Mouse (Mus musculus) neural tube, embryonic 11.5 days (tissue): ENCODE data around the gene Brd3. TPM values are rescaled to one million over a fixed set of nuclear protein-coding genes. Genes with fewer than 3 reads are reported as not detected.
A peak's percentile ranks its signal among the peaks of the same experiment; 100 is the strongest.
"Not testable (repeated sequence)": the region's sequence is repeated elsewhere in the genome, so short reads cannot be mapped to it uniquely, and the experiment has no call there.

Experiments
- ATAC-seq: fragments of 200-750 bp; cut with Nextera tagmentation; 2 replicates; pipeline ENCODE4 v1.8.0; 2017; ENCODE audit warnings: moderate number of reproducible peaks, mild to moderate bottlenecking, moderate TSS enrichment, moderate library complexity; ENCODE audit not compliant: insufficient read depth, low FRiP score, low TSS enrichment
- DNase-seq: peaks from one replicate; pipeline ENCODE4 v3.0.0-alpha.2; 2015; ENCODE audit warnings: low spot score
- H3K27ac ChIP-seq: fragments of 300-500 bp; sonication (generic); 2 replicates; pipeline ENCODE4 v1.5.1; 2014; ENCODE audit warnings: low read depth, mild to moderate bottlenecking, low read length
- H3K27me3 ChIP-seq: fragments of 300-500 bp; sonication (generic); 2 replicates; pipeline ENCODE4 v1.6.1; 2014; ENCODE audit warnings: mild to moderate bottlenecking, low read length, mixed read lengths; ENCODE audit not compliant: control insufficient read depth, insufficient read depth
- H3K36me3 ChIP-seq: fragments of 300-500 bp; sonication (generic); 2 replicates; pipeline ENCODE4 v1.6.1; 2014; ENCODE audit warnings: mild to moderate bottlenecking, low read length, moderate library complexity, mixed read lengths; ENCODE audit not compliant: control insufficient read depth, insufficient read depth
- H3K4me1 ChIP-seq: fragments of 300-500 bp; sonication (generic); 2 replicates; pipeline ENCODE4 v1.6.1; 2014; ENCODE audit warnings: low read length, mixed read lengths; ENCODE audit not compliant: control insufficient read depth, insufficient read depth
- H3K4me2 ChIP-seq: fragments of 300-500 bp; sonication (generic); 2 replicates; pipeline ENCODE4 v1.6.1; 2014; ENCODE audit warnings: low read depth, mild to moderate bottlenecking, moderate library complexity
- H3K4me3 ChIP-seq: fragments of 300-500 bp; sonication (generic); 2 replicates; pipeline ENCODE4 v1.5.1; 2014; ENCODE audit warnings: low read depth, low read length
- H3K9ac ChIP-seq: fragments of 300-500 bp; sonication (generic); 2 replicates; pipeline ENCODE4 v1.6.1; 2014; ENCODE audit warnings: mild to moderate bottlenecking, low read length
- H3K9me3 ChIP-seq: fragments of 300-500 bp; sonication (generic); 2 replicates; pipeline ENCODE4 v1.6.1; 2016; ENCODE audit warnings: low read length; ENCODE audit not compliant: control insufficient read depth
- WGBS: fragments of 180-500 bp; shearing (Covaris S2); extraction: QIAGEN DNeasy Blood & Tissue Kit; methylation state at CpG from one replicate; pipeline ENCODE4 v1.1.7; 2014; 5-methylcytosine and 5-hydroxymethylcytosine counted together
- polyA plus RNA-seq: library from polyadenylated mRNA; unstranded; fragments of >200 nt; fragmentation: Nextera tagmentation; extraction: Ambion mirVana; gene quantifications from 2 replicates; pipeline ENCODE4 v1.2.1, GENCODE M21; 2014

The Brd3 gene
- polyA plus RNA-seq, 1 experiment from 2014 or later: 198 TPM

DNA sequence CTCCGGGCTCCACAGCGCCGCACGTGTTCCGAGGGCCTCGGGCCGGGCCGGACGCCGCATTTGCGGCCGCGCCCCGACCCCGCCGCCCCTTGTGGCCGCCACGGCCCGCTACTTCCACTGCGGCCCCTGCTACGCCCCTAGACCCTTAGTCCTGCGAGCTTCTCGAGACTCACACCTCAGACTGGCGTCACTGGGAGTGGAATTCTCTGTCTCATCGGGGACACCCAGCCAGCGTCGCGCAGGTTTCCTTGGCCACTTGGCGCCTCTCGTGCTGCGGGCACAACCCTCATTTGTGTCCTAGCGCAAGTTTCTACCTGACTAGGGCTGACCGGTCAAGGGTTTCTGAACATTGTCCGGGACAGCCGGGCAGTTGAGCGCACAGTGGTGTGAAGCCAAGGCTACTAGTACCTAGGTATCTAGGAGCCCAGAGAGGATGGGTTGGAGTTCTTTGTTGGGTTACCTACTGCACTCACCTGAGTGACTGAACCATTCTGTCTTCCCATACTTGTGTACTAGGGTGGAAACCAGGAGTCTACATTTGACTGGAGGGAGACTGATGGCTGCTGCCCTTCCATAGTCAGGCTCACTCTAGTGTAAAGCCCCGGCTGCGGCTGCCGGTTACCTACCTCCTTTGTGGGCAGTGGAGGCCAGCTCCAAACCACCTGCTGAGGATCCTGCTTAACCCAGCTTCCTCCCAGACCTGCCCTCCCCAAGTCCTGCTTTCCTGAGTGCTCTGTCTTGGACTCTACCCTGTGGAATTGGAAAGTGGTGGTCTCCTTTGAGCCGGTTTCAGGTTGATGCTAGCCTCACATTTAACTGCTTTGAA, 8.1 kb upstream of the Brd3 start:
- peak; percentile 54; the same call in 1 of the 2 replicates for ATAC-seq
- peak overlapping the region; percentile 82 for H3K4me2 ChIP-seq
- DNase-seq: no peak
- peaks cover 8% of the 10 kb centered on the region; the same call in 1 of the 2 replicates for H3K36me3 ChIP-seq
- H3K27me3 ChIP-seq: no peaks in the 10 kb centered on the region
- H3K4me3 ChIP-seq: peak overlapping the region; percentile 87
- H3K9me3 ChIP-seq: no peaks in the 10 kb centered on the region
- H3K9ac ChIP-seq: peak overlapping the region; percentile 92
- 0% methylated on average over 37 of the region's 40 CpGs for WGBS
- H3K4me1 ChIP-seq: peaks cover 11% of the 10 kb centered on the region
- H3K27ac ChIP-seq: peak overlapping the region; percentile 30; the same call in 1 of the 2 replicates

DNA sequence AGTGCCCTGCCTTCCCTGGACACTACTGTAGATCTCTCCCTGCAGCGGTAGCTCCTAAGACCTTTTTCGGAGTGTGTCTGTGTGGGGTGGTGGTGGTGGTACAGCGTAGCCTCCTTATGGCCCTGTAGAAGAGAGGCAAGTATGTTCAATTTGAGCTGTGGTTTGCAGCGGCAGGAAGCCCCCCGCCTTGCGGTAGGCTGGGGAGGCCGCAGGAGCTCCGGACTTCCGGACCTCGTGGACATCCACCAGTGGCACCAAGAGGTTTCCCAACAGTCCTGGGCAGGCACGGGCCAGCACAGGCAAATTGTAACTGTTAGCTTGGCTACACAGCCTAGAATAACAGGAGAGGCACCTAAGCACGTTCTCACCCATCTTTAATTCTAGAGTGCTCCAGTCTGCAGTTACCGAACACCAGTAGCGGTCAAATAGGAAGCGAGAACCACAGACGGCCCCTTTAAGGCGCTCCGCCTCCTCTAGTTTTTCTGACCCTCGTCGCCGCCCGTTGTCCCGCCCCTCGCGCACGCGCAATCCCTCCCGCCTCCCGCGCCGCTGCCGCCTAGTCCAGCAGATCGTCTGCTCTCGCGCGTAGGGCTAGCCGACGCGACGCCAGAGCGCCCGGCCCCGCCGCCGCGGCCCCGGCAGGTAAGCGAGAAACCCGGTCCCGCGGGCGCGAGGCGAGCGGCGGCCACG, 7.3 kb upstream of the Brd3 start, which contains the start of gene Wdr5:
TSS of gene Wdr5 (plus strand) at position 519 of the 690 bp plus-strand sequence.
- under 1% methylated on average over 55 of the region's 57 CpGs for WGBS

DNA sequence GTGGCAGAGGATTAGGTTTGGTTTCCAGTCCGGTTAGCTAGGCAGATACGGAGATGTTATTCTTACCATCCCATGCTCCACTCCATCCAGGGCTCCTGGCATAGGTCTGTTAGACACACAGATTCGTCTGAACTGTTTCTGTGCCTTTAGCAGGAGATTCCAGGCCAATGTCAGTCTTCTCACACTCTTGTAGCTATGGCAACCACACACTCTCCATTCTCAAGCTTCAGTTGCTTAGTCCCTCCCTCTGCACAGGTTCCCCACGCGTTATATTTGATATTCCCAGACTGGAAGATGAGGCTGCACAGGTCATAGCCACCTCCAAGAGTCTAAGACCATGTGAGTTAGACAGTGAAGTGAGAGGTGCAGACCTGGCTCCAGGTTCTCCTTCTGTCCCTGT, 6.4 kb upstream of the Brd3 start:
- no peak for ATAC-seq
- peaks cover 11% of the 10 kb centered on the region for H3K4me1 ChIP-seq
- no peaks in the 10 kb centered on the region for H3K27me3 ChIP-seq
- 0 out of 2 replicates have a peak overlapping the region, but pooled peaks have one; percentile 69 for H3K27ac ChIP-seq
- peak overlapping the region; percentile 92 for H3K9ac ChIP-seq
- H3K4me3 ChIP-seq: peak overlapping the region; percentile 87
- H3K36me3 ChIP-seq: 0 out of 2 replicates have a peak, but pooled peaks cover 5% of the 10 kb centered on the region
- WGBS: 77% methylated on average over 5 of the region's 5 CpGs
- peak overlapping the region; percentile 82 for H3K4me2 ChIP-seq
- H3K9me3 ChIP-seq: no peaks in the 10 kb centered on the region
- no peak for DNase-seq

More for the DNA sequence above, 7.3 kb upstream of the Brd3 start, which contains the start of gene Wdr5:
- Histone ChIP-seq H3K9ac (peak within 1 kb of the TSS; percentile 92), H3K27me3 (no peaks in the 10 kb centered on the region), H3K4me3 (peak within 1 kb of the TSS; percentile 87), H3K4me2 (peak within 1 kb of the TSS; percentile 82), H3K27ac (peak within 1 kb of the TSS; percentile 69), H3K36me3 (0 out of 2 replicates have a peak, but pooled peaks cover 5% of the 10 kb centered on the region), H3K9me3 (no peaks in the 10 kb centered on the region), H3K4me1 (peaks cover 11% of the 10 kb centered on the region)
- peak; percentile 87 for ATAC-seq
- peak; percentile 95 for DNase-seq

DNA sequence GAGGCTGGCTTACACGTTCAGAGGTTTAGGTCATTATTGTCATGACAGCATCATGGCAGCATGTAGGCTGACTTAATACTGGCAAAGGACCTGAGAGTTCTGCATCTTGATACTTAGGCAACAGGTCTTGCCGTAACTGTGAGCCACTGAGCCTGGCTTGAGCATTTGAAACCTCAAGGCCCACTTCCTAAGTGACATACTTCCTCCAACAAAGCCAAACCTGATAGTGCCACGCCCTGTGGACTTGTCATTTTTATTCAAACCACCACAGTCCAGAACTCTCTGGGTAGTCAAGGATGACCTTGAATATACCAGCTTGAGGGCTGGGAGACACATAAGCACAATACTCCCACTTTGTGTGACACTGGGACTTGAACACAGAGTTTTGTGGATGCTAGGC, 5.4 kb upstream of the Brd3 start:
- Histone ChIP-seq H3K4me3 (no peak overlapping the region), H3K27me3 (no peaks in the 10 kb centered on the region), H3K9ac (no peak overlapping the region), H3K9me3 (no peaks in the 10 kb centered on the region), H3K4me1 (peaks cover 11% of the 10 kb centered on the region), H3K27ac (no peak overlapping the region), H3K36me3 (no peaks in the 10 kb centered on the region), H3K4me2 (no peak overlapping the region)
- WGBS: 93% methylated on average over 3 of the region's 3 CpGs
- ATAC-seq: no peak
- DNase-seq: no peak

DNA sequence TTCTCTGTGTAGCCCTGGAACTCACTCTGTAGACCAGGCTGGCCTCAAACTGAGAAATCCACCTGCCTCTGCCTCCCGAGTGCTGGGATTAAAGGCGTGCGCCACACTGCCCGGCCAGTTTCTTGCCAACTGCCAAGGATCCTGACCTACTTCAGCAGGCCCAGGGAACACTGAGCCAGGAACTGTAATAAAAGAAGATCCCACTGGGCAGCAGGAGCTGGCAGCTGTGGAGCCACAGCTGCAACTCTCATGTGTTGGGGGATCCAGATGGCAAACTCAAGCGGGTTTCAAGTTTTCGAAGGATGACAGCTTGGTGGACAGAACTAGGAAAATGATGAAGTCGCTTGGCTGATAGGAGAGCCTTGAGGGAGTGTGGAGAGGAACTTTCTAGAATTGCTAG, 3.2 kb upstream of the Brd3 start:
- H3K9ac ChIP-seq: no peak overlapping the region
- H3K4me3 ChIP-seq: no peak overlapping the region
- ATAC-seq: no peak

DNA sequence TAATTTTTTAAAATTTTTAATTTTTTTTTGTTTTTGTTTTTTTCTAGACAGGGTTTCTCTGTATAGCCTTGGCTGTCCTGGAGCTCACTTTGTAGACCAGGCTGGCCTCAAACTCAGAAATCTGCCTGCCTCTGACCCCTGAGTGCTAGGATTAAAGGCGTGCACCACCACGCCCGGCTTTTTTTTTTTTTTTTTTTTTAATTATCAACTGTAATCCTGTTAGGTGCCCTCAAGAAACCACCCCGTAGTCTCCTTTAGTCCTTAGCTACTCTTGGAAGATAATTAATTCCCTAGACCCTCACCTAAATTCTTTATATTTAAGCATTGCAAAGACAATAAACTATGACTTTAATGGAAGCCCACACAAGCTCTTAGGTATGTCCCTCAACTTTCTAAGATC, 804 bp downstream of the Brd3 start:
- WGBS: 88% methylated on average over 4 of the region's 4 CpGs
- not testable (repeated sequence) for H3K9ac ChIP-seq, H3K4me2 ChIP-seq, H3K4me1 ChIP-seq, H3K27me3 ChIP-seq, H3K36me3 ChIP-seq, H3K4me3 ChIP-seq, H3K27ac ChIP-seq, DNase-seq, H3K9me3 ChIP-seq, ATAC-seq

More for the DNA sequence above, 3.2 kb upstream of the Brd3 start:
- DNase-seq: no peak
- 94% methylated on average over 7 of the region's 7 CpGs for WGBS
- H3K9me3 ChIP-seq: no peaks in the 10 kb centered on the region
- H3K27me3 ChIP-seq: no peaks in the 10 kb centered on the region
- H3K27ac ChIP-seq: no peak overlapping the region
- no peaks in the 10 kb centered on the region for H3K36me3 ChIP-seq
- no peak overlapping the region for H3K4me2 ChIP-seq
- peaks cover 1% of the 10 kb centered on the region for H3K4me1 ChIP-seq

DNA sequence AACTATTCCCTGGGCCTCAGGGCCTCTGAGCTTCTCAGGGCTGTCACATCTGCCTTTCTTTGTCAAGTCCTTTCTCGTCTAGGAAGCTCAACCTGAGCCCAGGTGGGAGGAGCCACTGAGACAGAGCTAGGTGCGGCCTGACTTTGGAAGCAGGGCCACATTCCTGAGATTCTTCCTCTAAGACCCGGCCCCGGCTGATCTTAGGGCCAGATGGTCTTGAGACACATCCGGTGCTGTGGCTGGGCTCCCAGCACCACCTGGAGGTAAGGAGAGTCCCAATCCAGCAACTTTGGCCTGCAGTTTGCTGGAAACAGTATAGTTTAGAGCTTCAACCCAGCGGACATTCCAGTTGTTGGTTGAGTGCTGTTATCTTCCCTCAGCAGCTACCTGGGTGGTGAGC, 1.9 kb downstream of the Brd3 start:
- H3K36me3 ChIP-seq: no peaks in the 10 kb centered on the region
- no peak overlapping the region for H3K27ac ChIP-seq
- H3K9me3 ChIP-seq: no peaks in the 10 kb centered on the region
- no peak overlapping the region for H3K9ac ChIP-seq
- DNase-seq: peak; percentile 34
- no peaks in the 10 kb centered on the region for H3K27me3 ChIP-seq
- H3K4me1 ChIP-seq: no peaks in the 10 kb centered on the region
- H3K4me3 ChIP-seq: no peak overlapping the region
- no peak for ATAC-seq
- WGBS: 15% methylated on average over 6 of the region's 6 CpGs
- no peak overlapping the region for H3K4me2 ChIP-seq

DNA sequence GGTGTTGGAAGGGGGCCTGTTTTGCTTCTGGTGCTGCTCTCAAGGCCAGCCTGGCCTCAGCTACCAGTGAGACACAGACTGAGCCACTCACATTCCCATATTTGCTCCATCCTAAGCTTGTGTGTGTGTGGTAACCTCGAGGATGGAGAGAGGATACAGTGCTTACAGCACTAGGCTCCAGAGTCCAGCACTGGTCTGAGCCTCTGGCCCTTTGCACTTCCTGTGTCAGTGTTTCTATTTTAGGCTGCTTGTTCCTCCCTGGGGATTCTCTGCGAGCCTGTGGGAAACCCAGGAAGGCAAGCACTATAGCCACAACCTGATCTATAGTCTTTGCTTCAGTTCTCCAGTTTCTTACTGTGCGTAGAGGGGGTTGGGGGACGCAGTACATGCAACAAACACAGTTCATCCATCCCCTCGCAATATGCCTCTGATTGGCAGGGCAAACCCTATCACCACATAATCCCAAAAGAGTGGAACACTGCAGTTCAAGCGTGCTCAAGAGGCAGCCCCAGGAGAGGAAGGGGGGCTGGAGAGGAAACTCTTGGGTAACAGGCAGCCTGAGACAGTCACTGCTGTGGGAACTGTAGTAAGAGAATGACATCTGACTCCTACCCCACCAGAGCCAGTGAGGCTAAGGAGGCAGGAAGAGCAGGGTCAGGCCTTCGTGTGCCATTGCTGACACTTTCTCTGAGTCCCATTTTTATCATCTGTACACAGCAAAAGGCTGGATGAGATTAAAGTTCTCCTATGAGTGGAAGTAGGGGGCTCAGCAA, 3.2 kb downstream of the Brd3 start:
- no peak overlapping the region for H3K27ac ChIP-seq

More for the DNA sequence above, 3.2 kb downstream of the Brd3 start:
- Histone ChIP-seq H3K4me2 (no peak overlapping the region), H3K4me1 (no peaks in the 10 kb centered on the region), H3K4me3 (no peak overlapping the region), H3K27me3 (no peaks in the 10 kb centered on the region), H3K9ac (no peak overlapping the region), H3K9me3 (no peaks in the 10 kb centered on the region), H3K36me3 (no peaks in the 10 kb centered on the region)
- no peak for ATAC-seq
- no peak for DNase-seq
- 68% methylated on average over 7 of the region's 7 CpGs for WGBS
